Mouse (Mus musculus) cerebellum, adult 2 months (tissue): ENCODE data around the gene Gpn2. TPM values are rescaled to one million over a fixed set of nuclear protein-coding genes. Genes with fewer than 3 reads are reported as not detected.

Experiments
- DNase-seq, 2 experiments: peaks; one replicate each; pipeline ENCODE4 v3.0.0; 2021
- H3K27ac ChIP-seq: fragments of 200-500 bp; 2 replicates; pipeline ENCODE4 v1.5.1; 2012; ENCODE audit warnings: low read length, control low read depth, inconsistent platforms; ENCODE audit not compliant: insufficient read depth
- H3K27me3 ChIP-seq: fragments of 200-500 bp; 2 replicates; pipeline ENCODE4 v1.6.1; 2012; ENCODE audit warnings: inconsistent platforms, mild to moderate bottlenecking, low read length, moderate library complexity; ENCODE audit not compliant: control insufficient read depth, insufficient read depth
- H3K4me1 ChIP-seq: fragments of 200-500 bp; 2 replicates; pipeline ENCODE4 v1.6.1; 2011; ENCODE audit warnings: low read length; ENCODE audit not compliant: control insufficient read depth, insufficient read depth
- H3K4me3 ChIP-seq: fragments of 200-500 bp; replicated peaks from 2 replicates; pipeline ENCODE3; 2011; ENCODE audit warnings: mild to moderate bottlenecking, low read depth, low read length, control low read depth; ENCODE audit not compliant: insufficient read depth
- CTCF ChIP-seq: fragments of 200-500 bp; IDR thresholded peaks from 2 replicates; pipeline ENCODE4 v1.5.1; 2011; ENCODE audit warnings: low read depth, mild to moderate bottlenecking, control low read depth, low read length, moderate library complexity, borderline replicate concordance; ENCODE audit not compliant: insufficient read depth
- POLR2A ChIP-seq: fragments of 200-500 bp; IDR thresholded peaks from 2 replicates; pipeline ENCODE4 v1.6.1; 2011; ENCODE audit warnings: low read length, control low read depth, borderline replicate concordance; ENCODE audit not compliant: insufficient read depth
- WGBS: fragments of 180-500 bp; shearing (Covaris S2); methylation state at CpG from one replicate; pipeline ENCODE4 v1.1.7; 2018; 5-methylcytosine and 5-hydroxymethylcytosine counted together
- polyA plus RNA-seq: library from polyadenylated mRNA; depleted of rRNA; stranded (reverse); fragments of >200 nt; gene quantifications from 2 replicates; pipeline ENCODE4 v1.2.3, GENCODE M21; 2012

Gene Gpn2
- polyA plus RNA-seq, 1 experiment: 23.9 TPM

DNA sequence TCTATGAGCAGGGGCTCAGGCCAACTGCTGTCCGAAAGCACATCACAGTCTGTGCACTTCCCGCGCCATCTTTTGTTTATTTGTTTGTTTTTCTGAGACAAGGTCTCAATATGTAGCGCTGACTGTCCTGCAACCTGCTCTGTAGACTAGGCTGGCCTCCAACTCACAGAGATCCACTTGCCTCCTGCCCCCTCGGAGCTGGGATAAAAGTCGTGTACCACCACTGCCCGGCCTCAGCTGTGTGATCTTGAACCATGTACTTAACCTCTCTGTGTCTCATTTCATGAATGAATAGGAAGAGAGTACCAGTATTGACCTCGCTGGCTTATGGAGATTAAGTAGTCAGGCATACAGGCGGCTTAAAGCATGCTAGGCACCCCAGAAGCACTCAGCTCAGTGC lies 42.5 kb downstream of the Gpn2 start:
- no peaks in the 10 kb centered on the region for H3K27me3 ChIP-seq
- H3K27ac ChIP-seq: peak overlapping the region; percentile 45
- no peak overlapping the region for H3K4me3 ChIP-seq
- no peak for DNase-seq
- H3K4me1 ChIP-seq: peaks cover 43% of the 10 kb centered on the region
- 69% methylated on average over 9 of the region's 9 CpGs for WGBS
- TF ChIP-seq CTCF (no peak), POLR2A (no peak)

DNA sequence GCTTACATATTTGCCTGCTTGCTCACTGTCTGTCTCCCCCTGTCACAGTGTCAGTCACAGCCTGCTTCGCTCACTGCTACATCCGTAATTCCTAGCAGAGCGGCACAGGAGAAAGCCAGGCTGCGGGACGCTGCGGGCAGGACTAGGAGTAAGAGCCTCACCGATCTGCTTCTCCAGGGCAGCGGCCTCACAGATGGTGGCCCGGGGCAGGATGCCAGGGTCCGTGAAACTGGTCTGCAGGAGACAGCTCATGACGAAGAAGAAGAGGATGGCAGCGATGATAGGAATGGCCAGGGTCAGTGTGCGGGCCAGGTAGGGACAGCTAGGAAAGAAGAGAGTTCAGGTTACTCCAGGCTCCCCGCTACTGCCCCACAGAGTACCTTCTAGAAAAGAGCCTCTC lies 42.9 kb downstream of the Gpn2 start:
- peaks cover 42% of the 10 kb centered on the region for H3K4me1 ChIP-seq
- no peak overlapping the region for H3K4me3 ChIP-seq
- H3K27ac ChIP-seq: peak overlapping the region; percentile 45
- no peaks in the 10 kb centered on the region for H3K27me3 ChIP-seq
- WGBS: 21% methylated on average over 14 of the region's 14 CpGs
- DNase-seq: peak; percentile 86 to 87
- TF ChIP-seq CTCF: no peak

DNA sequence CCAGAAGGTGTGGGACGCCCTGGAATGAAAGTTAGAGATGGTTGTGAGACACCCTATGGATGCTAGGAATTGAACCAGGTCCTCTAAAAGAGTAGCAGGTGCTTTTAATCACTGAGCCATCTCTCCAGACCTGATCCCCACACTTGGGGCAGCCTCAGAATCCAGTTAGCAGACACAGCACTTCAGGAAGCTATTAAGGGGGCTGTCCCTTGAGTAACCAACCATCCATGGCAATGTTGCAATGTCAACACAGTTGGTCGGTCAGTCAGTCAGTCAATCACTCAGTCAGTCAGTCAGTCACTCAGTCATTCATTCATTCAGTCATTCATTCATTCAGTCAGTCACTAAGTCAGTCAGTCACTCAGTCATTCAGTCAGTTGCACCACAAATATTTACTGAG lies 44.4 kb downstream of the Gpn2 start:
- Histone ChIP-seq H3K27ac (no peak overlapping the region), H3K27me3 (no peaks in the 10 kb centered on the region), H3K4me3 (no peak overlapping the region), H3K4me1 (peaks cover 38% of the 10 kb centered on the region)
- TF ChIP-seq POLR2A: no peak
- no peak for TF ChIP-seq CTCF
- 79% methylated on average over 2 of the region's 2 CpGs for WGBS
- no peak for DNase-seq

GRCm38 (mm10) chr4:133629191-133629590 lies 45.0 kb downstream of the Gpn2 start:
- TF ChIP-seq POLR2A: no peak
- no peak for TF ChIP-seq CTCF
- H3K4me1 ChIP-seq: peaks cover 38% of the 10 kb centered on the region
- 62% methylated on average over 7 of the region's 7 CpGs for WGBS
- no peak for DNase-seq
- H3K27me3 ChIP-seq: no peaks in the 10 kb centered on the region
- H3K4me3 ChIP-seq: no peak overlapping the region
- no peak overlapping the region; the same call in 1 of the 2 replicates for H3K27ac ChIP-seq

DNA sequence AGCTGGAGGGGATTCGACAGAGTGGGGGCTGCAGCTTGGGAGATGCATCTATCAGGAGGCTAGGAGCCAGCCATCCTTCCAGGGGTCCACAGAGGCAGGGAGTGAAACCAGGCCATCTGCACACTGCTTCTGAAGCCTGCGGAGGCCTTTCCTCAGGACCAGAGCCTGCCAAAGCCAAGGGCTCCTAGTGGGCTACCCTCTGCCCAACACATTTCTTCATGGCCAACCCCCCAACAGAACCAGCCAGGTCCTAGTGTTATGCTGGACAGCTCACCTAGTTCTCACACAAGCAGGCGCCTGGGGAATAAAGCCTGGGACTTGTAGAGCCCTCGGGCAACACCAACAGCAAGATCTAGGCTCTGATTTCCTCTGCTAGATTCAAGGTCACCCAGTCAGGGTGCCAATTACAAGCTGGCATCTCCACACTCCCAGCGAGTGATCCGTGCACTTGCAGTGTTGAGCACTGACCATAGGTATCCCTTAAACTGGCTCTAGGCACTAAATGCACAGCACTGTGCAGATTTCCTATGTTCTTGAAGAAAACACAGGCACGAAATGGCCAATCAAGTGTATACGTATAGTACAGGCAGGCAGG lies 46.3 kb downstream of the Gpn2 start:
- DNase-seq: peak; percentile 65 to 71
- Histone ChIP-seq H3K4me3 (peak overlapping the region; percentile 83), H3K27ac (peak overlapping the region; percentile 49), H3K27me3 (no peaks in the 10 kb centered on the region), H3K4me1 (peaks cover 35% of the 10 kb centered on the region)
- 12% methylated on average over 8 of the region's 8 CpGs for WGBS
- no peak for TF ChIP-seq CTCF
- no peak for TF ChIP-seq POLR2A

DNA sequence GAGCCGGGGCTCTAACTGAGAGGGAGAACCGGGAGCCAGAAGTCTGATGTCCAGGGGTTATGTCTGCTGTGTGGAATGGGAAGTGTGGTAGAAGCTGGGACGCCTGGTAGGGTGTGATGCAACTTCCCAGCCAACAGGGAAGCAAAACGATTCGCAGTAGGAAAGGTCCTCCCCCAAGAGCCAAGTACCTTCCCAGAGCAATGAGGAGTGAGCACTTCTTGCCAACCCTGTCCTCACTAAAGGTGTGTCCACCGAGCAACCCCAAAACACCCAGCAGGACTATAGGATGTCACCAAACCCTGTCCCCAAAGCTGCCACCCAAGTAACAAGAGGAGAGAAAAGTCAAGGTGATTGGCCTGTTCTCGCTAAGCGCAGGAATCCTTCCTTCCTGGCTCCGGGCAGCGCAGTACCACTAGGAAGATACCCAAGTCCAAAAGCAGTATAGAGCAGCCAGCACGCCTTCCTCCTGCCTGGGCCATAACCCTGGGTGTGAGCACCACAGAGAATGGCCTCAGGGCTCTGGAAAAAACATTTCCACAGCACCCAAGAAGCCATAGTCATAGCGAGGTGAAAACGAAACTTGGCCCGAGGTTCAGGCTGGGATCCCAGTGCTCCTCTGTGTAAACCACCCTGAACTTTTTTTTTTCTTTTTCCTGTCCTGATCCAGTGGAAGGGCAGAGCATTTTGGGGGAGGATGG lies 47.1 kb downstream of the Gpn2 start:
- peak in 1 of 2 experiments; percentile 45 for DNase-seq
- Histone ChIP-seq H3K27ac (peak overlapping the region; percentile 49), H3K27me3 (no peaks in the 10 kb centered on the region), H3K4me3 (peak overlapping the region; percentile 83), H3K4me1 (peaks cover 28% of the 10 kb centered on the region)
- 17% methylated on average over 14 of the region's 14 CpGs for WGBS
- TF ChIP-seq POLR2A (no peak), CTCF (no peak)

GRCm38 (mm10) chr4:133631769-133632411 lies 47.7 kb downstream of the Gpn2 start:
- Histone ChIP-seq H3K4me1 (peaks cover 21% of the 10 kb centered on the region), H3K4me3 (peak overlapping the region; percentile 83), H3K27me3 (no peaks in the 10 kb centered on the region), H3K27ac (peak overlapping the region; percentile 55)
- DNase-seq: peak; percentile 28 to 42
- WGBS: 16% methylated on average over 9 of the region's 9 CpGs
- TF ChIP-seq POLR2A (no peak), CTCF (no peak)

GRCm38 (mm10) chr4:133632483-133633327 lies 48.5 kb downstream of the Gpn2 start:
- peak; percentile 52 to 77 for DNase-seq
- peaks cover 18% of the 10 kb centered on the region for H3K4me1 ChIP-seq
- H3K4me3 ChIP-seq: peak overlapping the region; percentile 83
- 2% methylated on average over 69 of the region's 69 CpGs for WGBS
- H3K27me3 ChIP-seq: no peaks in the 10 kb centered on the region
- peak overlapping the region; percentile 55; the same call in 1 of the 2 replicates for H3K27ac ChIP-seq
- TF ChIP-seq CTCF: no peak
- no peak for TF ChIP-seq POLR2A
